Mouse (Mus musculus) stomach, postnatal 0 days (tissue): ENCODE data around the gene Pax7. TPM values are rescaled to one million over a fixed set of nuclear protein-coding genes. Genes with fewer than 3 reads are reported as not detected.

ENCODE experiments used
- ATAC-seq: fragments of 200-750 bp; cut with Nextera tagmentation; 2 replicates; pipeline ENCODE4 v1.8.0; 2017; ENCODE audit not compliant: low FRiP score, low TSS enrichment
- DNase-seq: peaks from one replicate; pipeline ENCODE4 v3.0.0-alpha.2; 2016; ENCODE audit warnings: low spot score
- H3K27ac ChIP-seq: fragments of 300-500 bp; sonication (generic); replicated peaks from 2 replicates; pipeline ENCODE4 v1.5.1; 2014; ENCODE audit warnings: mild to moderate bottlenecking, control low read depth
- H3K27me3 ChIP-seq: fragments of 300-500 bp; sonication (generic); 2 replicates; pipeline ENCODE4 v1.6.1; 2014; ENCODE audit warnings: low read length; ENCODE audit not compliant: control insufficient read depth, insufficient read depth
- H3K36me3 ChIP-seq: fragments of 300-500 bp; sonication (generic); 2 replicates; pipeline ENCODE4 v1.6.1; 2014; ENCODE audit warnings: low read length, mixed read lengths; ENCODE audit not compliant: control insufficient read depth, insufficient read depth
- H3K4me1 ChIP-seq: fragments of 300-500 bp; sonication (generic); replicated peaks from 2 replicates; pipeline ENCODE4 v1.6.1; 2014; ENCODE audit warnings: antibody characterized with exemption; ENCODE audit not compliant: control insufficient read depth, insufficient read depth
- H3K4me2 ChIP-seq: fragments of 300-500 bp; sonication (generic); replicated peaks from 2 replicates; pipeline ENCODE4 v1.6.1; 2014; ENCODE audit warnings: low read depth, mild to moderate bottlenecking, control low read depth, moderate library complexity
- H3K4me3 ChIP-seq: fragments of 300-500 bp; sonication (generic); 2 replicates; pipeline ENCODE4 v1.5.1; 2014; ENCODE audit warnings: low read depth, low read length, control low read depth
- H3K9ac ChIP-seq: fragments of 300-500 bp; sonication (generic); 2 replicates; pipeline ENCODE4 v1.6.1; 2014; ENCODE audit warnings: mild to moderate bottlenecking, low read length, control low read depth, mixed read lengths
- H3K9me3 ChIP-seq: fragments of 300-500 bp; sonication (generic); 2 replicates; pipeline ENCODE4 v1.6.1; 2016; ENCODE audit warnings: low read length; ENCODE audit not compliant: control insufficient read depth
- CTCF ChIP-seq: IDR thresholded peaks from 2 replicates; pipeline ENCODE4 v1.5.1; 2016; ENCODE audit warnings: antibody characterized with exemption, low read depth, mild to moderate bottlenecking, moderate library complexity
- EP300 ChIP-seq: optimal IDR thresholded peaks from 2 replicates; pipeline ENCODE3; 2016; ENCODE audit warnings: antibody characterized with exemption
- WGBS: fragments of 180-500 bp; shearing (Covaris S2); extraction: QIAGEN DNeasy Blood & Tissue Kit; methylation state at CpG from one replicate; pipeline ENCODE4 v1.1.7; 2014; 5-methylcytosine and 5-hydroxymethylcytosine counted together
- polyA plus RNA-seq: library from polyadenylated mRNA; unstranded; fragments of >200 nt; fragmentation: Nextera tagmentation; extraction: Ambion mirVana; gene quantifications from 2 replicates; pipeline ENCODE4 v1.2.1, GENCODE M21; 2015

The Pax7 gene
- polyA plus RNA-seq, 1 experiment from 2014 or later: not detected

GRCm38 (mm10) chr4:139744765-139745395 is 88.4 kb downstream of the Pax7 start:
- H3K4me1 ChIP-seq: no peaks in the 10 kb centered on the region
- H3K27ac ChIP-seq: no peak overlapping the region
- no peak overlapping the region for H3K4me3 ChIP-seq
- H3K36me3 ChIP-seq: no peaks in the 10 kb centered on the region
- no peak overlapping the region for H3K9ac ChIP-seq
- no peaks in the 10 kb centered on the region for H3K27me3 ChIP-seq
- WGBS: 48% methylated on average over 12 of the region's 12 CpGs
- no peaks in the 10 kb centered on the region for H3K9me3 ChIP-seq
- ATAC-seq: no peak
- H3K4me2 ChIP-seq: no peak overlapping the region
- no peak for DNase-seq
- no peak for TF ChIP-seq CTCF
- no peak for TF ChIP-seq EP300

DNA sequence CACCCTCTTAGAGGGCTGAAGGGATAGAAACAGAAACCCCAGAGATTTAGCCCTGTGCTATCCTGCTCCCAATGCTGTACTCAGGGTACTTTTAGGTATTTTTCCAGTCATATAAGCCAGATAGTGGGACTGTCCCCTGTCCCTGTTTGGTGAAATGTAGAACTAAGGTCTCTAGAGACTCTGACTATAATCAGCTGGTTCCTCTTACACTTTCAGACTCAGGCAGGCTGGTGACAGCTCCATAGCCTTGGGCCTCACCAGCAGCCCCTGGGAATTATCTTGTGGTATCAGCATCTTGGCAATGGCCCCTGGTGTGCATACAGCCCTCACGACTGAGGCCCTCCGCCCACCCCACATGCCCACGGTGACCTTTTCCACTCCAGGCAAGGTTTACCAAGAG is 89.7 kb downstream of the Pax7 start:
- Histone ChIP-seq H3K36me3 (no peaks in the 10 kb centered on the region), H3K4me2 (no peak overlapping the region), H3K9me3 (no peaks in the 10 kb centered on the region), H3K27ac (no peak overlapping the region), H3K4me1 (no peaks in the 10 kb centered on the region), H3K4me3 (no peak overlapping the region), H3K9ac (no peak overlapping the region), H3K27me3 (no peaks in the 10 kb centered on the region)
- WGBS: 61% methylated on average over 3 of the region's 3 CpGs
- DNase-seq: peak; percentile 29
- no peak for TF ChIP-seq CTCF
- no peak for TF ChIP-seq EP300
- ATAC-seq: peak; percentile 28; the same call in 1 of the 2 replicates

- no peak for DNase-seq
- ATAC-seq: no peak
- no peaks in the 10 kb centered on the region for H3K4me1 ChIP-seq
- no peak for TF ChIP-seq EP300
- H3K9ac ChIP-seq: no peak overlapping the region
- no peaks in the 10 kb centered on the region for H3K36me3 ChIP-seq
- 84% methylated on average over 9 of the region's 9 CpGs for WGBS
- no peaks in the 10 kb centered on the region for H3K27me3 ChIP-seq
- H3K27ac ChIP-seq: no peak overlapping the region
- no peaks in the 10 kb centered on the region for H3K9me3 ChIP-seq
- no peak overlapping the region for H3K4me3 ChIP-seq
- no peak overlapping the region for H3K4me2 ChIP-seq
These were observed 96.3 kb downstream of the Pax7 start for GRCm38 (mm10) chr4:139737035-139737434.

GRCm38 (mm10) chr4:139727101-139727500 is 106.2 kb downstream of the Pax7 start:
- Histone ChIP-seq H3K9ac (no peak overlapping the region), H3K4me1 (no peaks in the 10 kb centered on the region), H3K27ac (no peak overlapping the region), H3K27me3 (no peaks in the 10 kb centered on the region), H3K36me3 (no peaks in the 10 kb centered on the region), H3K9me3 (no peaks in the 10 kb centered on the region), H3K4me3 (no peak overlapping the region), H3K4me2 (no peak overlapping the region)
- 51% methylated on average over 2 of the region's 2 CpGs for WGBS
- DNase-seq: no peak
- TF ChIP-seq CTCF: 0 out of 2 replicates have a peak, but pooled peaks have one; percentile 4
- TF ChIP-seq EP300: no peak
- no peak for ATAC-seq

- ATAC-seq (no peak), DNase-seq (no peak)
- Histone ChIP-seq H3K9me3 (no peaks in the 10 kb centered on the region), H3K27me3 (no peaks in the 10 kb centered on the region), H3K36me3 (no peaks in the 10 kb centered on the region), H3K27ac (no peak overlapping the region), H3K4me1 (no peaks in the 10 kb centered on the region), H3K4me2 (no peak overlapping the region), H3K9ac (no peak overlapping the region), H3K4me3 (no peak overlapping the region)
- TF ChIP-seq CTCF (no peak), EP300 (no peak)
- 63% methylated on average over 15 of the region's 15 CpGs for WGBS
These were observed 107.9 kb downstream of the Pax7 start for GRCm38 (mm10) chr4:139725421-139725820.

GRCm38 (mm10) chr4:139724296-139724695 is 109.0 kb downstream of the Pax7 start:
- no peak for ATAC-seq
- 60% methylated on average over 4 of the region's 4 CpGs for WGBS
- no peak overlapping the region for H3K4me3 ChIP-seq
- no peaks in the 10 kb centered on the region for H3K27me3 ChIP-seq
- H3K9me3 ChIP-seq: no peaks in the 10 kb centered on the region
- H3K9ac ChIP-seq: no peak overlapping the region
- TF ChIP-seq CTCF (no peak), EP300 (no peak)
- H3K27ac ChIP-seq: no peak overlapping the region
- no peaks in the 10 kb centered on the region for H3K4me1 ChIP-seq
- no peak for DNase-seq
- no peak overlapping the region for H3K4me2 ChIP-seq
- H3K36me3 ChIP-seq: no peaks in the 10 kb centered on the region
